Mouse (Mus musculus) MEL (cell line): ENCODE results near the gene Timp2.

ENCODE experiments used
- CTCF ChIP-seq, 3 experiments: IDR thresholded peaks in 2 of 3; conservative IDR thresholded peaks in 1 of 3; 2 replicates each; pipeline ENCODE4 v1.5.1; 2011 to 2012; ENCODE audit warnings: low read length in 3 of 3, low read depth in 2 of 3, mild to moderate bottlenecking in 2 of 3, improper control_type of control experiment in 1 of 3, inconsistent platforms in 1 of 3, mixed read lengths in 1 of 3, moderate library complexity in 1 of 3; ENCODE audit not compliant: control insufficient read depth in 1 of 3, insufficient read depth in 1 of 3, poor library complexity in 1 of 3, severe bottlenecking in 1 of 3
- E2F4 ChIP-seq: IDR thresholded peaks from 2 replicates; pipeline ENCODE4 v1.6.1; 2011; ENCODE audit warnings: low read depth, low read length, improper control_type of control experiment, borderline replicate concordance
- EP300 ChIP-seq, 2 experiments: IDR thresholded peaks; 2 replicates each; pipeline ENCODE4 v1.6.1; 2011; ENCODE audit warnings: improper control_type of control experiment in 2 of 2, low read length in 2 of 2, low read depth in 1 of 2, mild to moderate bottlenecking in 1 of 2
- GATA1 ChIP-seq: IDR thresholded peaks from 2 replicates; pipeline ENCODE4 v1.6.1; 2011; ENCODE audit warnings: low read depth, low read length, improper control_type of control experiment
- JUND ChIP-seq: IDR thresholded peaks from 2 replicates; pipeline ENCODE4 v1.6.1; 2011; ENCODE audit warnings: low read depth, mild to moderate bottlenecking, improper control_type of control experiment, low read length
- MAFK ChIP-seq: IDR thresholded peaks from 2 replicates; pipeline ENCODE4 v1.6.1; 2011; ENCODE audit warnings: low read depth, mild to moderate bottlenecking, low read length, improper control_type of control experiment, borderline replicate concordance
- MAZ ChIP-seq: IDR thresholded peaks from 2 replicates; pipeline ENCODE4 v1.6.1; 2012; ENCODE audit warnings: low read depth, mild to moderate bottlenecking, inconsistent platforms, low read length, improper control_type of control experiment
- MYB ChIP-seq: IDR thresholded peaks from 2 replicates; pipeline ENCODE4 v1.6.1; 2011; ENCODE audit warnings: mild to moderate bottlenecking, low read depth, low read length, improper control_type of control experiment
- POLR2A ChIP-seq, 2 experiments: IDR thresholded peaks; 2 replicates each; pipeline ENCODE4 v1.6.1; 2011 to 2012; ENCODE audit warnings: low read length in 2 of 2, mild to moderate bottlenecking in 2 of 2, control low read depth in 1 of 2, improper control_type of control experiment in 1 of 2, low read depth in 1 of 2, moderate library complexity in 1 of 2; ENCODE audit not compliant: control insufficient read depth in 1 of 2, insufficient read depth in 1 of 2, poor library complexity in 1 of 2
- ZC3H11A ChIP-seq: IDR thresholded peaks from 2 replicates; pipeline ENCODE4 v1.6.1; 2012; ENCODE audit warnings: low read depth, mild to moderate bottlenecking, inconsistent platforms, low read length, improper control_type of control experiment
- ZNF384 ChIP-seq: IDR thresholded peaks from 2 replicates; pipeline ENCODE4 v1.6.1; 2012; ENCODE audit warnings: low read depth, mild to moderate bottlenecking, inconsistent platforms, low read length, improper control_type of control experiment

DNA sequence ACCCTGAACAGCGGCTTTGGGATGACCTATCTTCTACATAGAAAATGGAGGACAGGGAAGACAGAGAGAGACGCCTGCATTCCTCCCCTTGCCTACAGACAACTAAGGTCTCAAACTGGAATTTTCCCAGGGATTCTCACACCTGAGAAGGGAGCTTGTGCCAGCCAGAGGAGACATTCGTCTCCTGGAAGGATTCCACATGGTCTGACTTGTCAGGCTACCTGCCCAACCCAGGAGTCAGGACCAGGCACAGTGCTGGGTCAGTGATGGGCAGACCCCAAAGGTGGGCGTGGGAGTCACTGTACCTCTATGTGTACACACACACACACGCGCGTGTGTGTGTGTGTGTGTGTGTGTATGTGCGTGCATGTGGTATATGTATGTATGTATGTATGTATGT is 49.8 kb upstream of the Timp2 start:
- TF ChIP-seq ZNF384, result no peak
- TF ChIP-seq POLR2A (IDR thresholded peaks at IDR 0.05; ENCODE audit: control insufficient read depth in 1 of 2, insufficient read depth in 1 of 2, low read depth in 1 of 2, low read length in 2 of 2, poor library complexity in 1 of 2), result no peak
- TF ChIP-seq GATA1, result no peak
- TF ChIP-seq CTCF (IDR thresholded peaks at IDR 0.05 in 2 of 3, conservative IDR thresholded peaks at IDR 0.05 in 1 of 3; ENCODE audit: control insufficient read depth in 1 of 3, insufficient read depth in 1 of 3, low read depth in 2 of 3, low read length in 3 of 3, poor library complexity in 1 of 3, severe bottlenecking in 1 of 3), result no peak
- no peak for TF ChIP-seq MYB
- no peak for TF ChIP-seq EP300 (IDR thresholded peaks at IDR 0.05; ENCODE audit: low read depth in 1 of 2, low read length in 2 of 2)
- no peak for TF ChIP-seq E2F4
- no peak for TF ChIP-seq MAFK
- TF ChIP-seq JUND, result no peak
- TF ChIP-seq MAZ, result no peak
- TF ChIP-seq ZC3H11A, result no peak
